Mouse (Mus musculus) hindbrain, embryonic 11.5 days (tissue): ENCODE measurements around the gene Btbd16. TPM values are rescaled to one million over a fixed set of nuclear protein-coding genes. Genes with fewer than 3 reads are reported as not detected.

ENCODE experiments used
- ATAC-seq: fragments of 200-750 bp; cut with Nextera tagmentation; 2 replicates; pipeline ENCODE4 v1.8.0; 2017; ENCODE audit warnings: mild to moderate bottlenecking, moderate TSS enrichment, moderate library complexity; ENCODE audit not compliant: low FRiP score
- DNase-seq: peaks from one replicate; pipeline ENCODE4 v3.0.0-alpha.2; 2015; ENCODE audit warnings: low spot score
- H3K27ac ChIP-seq: fragments of 300-500 bp; sonication (generic); 2 replicates; pipeline ENCODE4 v1.5.1; 2014; ENCODE audit warnings: mild to moderate bottlenecking, low read depth, low read length
- H3K27me3 ChIP-seq: fragments of 300-500 bp; sonication (generic); 2 replicates; pipeline ENCODE4 v1.6.1; 2014; ENCODE audit warnings: mild to moderate bottlenecking, low read length, moderate library complexity, mixed read lengths; ENCODE audit not compliant: control insufficient read depth, insufficient read depth
- H3K36me3 ChIP-seq: fragments of 300-500 bp; sonication (generic); 2 replicates; pipeline ENCODE4 v1.6.1; 2014; ENCODE audit warnings: mild to moderate bottlenecking, low read length, moderate library complexity, mixed read lengths; ENCODE audit not compliant: control insufficient read depth, insufficient read depth
- H3K4me1 ChIP-seq: fragments of 300-500 bp; sonication (generic); replicated peaks from 2 replicates; pipeline ENCODE4 v1.6.1; 2014; ENCODE audit warnings: low read length, mixed read lengths; ENCODE audit not compliant: control insufficient read depth, insufficient read depth
- H3K4me2 ChIP-seq: fragments of 300-500 bp; sonication (generic); replicated peaks from 2 replicates; pipeline ENCODE4 v1.6.1; 2014; ENCODE audit warnings: mild to moderate bottlenecking, low read depth, low read length
- H3K4me3 ChIP-seq: fragments of 300-500 bp; sonication (generic); 2 replicates; pipeline ENCODE4 v1.5.1; 2014; ENCODE audit warnings: low read depth, low read length
- H3K9ac ChIP-seq: fragments of 300-500 bp; sonication (generic); 2 replicates; pipeline ENCODE4 v1.6.1; 2014; ENCODE audit warnings: low read depth, low read length
- H3K9me3 ChIP-seq: fragments of 300-500 bp; sonication (generic); 2 replicates; pipeline ENCODE4 v1.6.1; 2016; ENCODE audit warnings: low read length; ENCODE audit not compliant: control insufficient read depth
- WGBS: fragments of 180-500 bp; shearing (Covaris S2); extraction: QIAGEN DNeasy Blood & Tissue Kit; methylation state at CpG from one replicate; pipeline ENCODE4 v1.1.7; 2014; 5-methylcytosine and 5-hydroxymethylcytosine counted together
- polyA plus RNA-seq: library from polyadenylated mRNA; unstranded; fragments of >200 nt; fragmentation: Nextera tagmentation; extraction: Ambion mirVana; gene quantifications from 2 replicates; pipeline ENCODE4 v1.2.1, GENCODE M21; 2014

Btbd16 gene
- polyA plus RNA-seq, 1 experiment from 2014 or later = not detected

DNA sequence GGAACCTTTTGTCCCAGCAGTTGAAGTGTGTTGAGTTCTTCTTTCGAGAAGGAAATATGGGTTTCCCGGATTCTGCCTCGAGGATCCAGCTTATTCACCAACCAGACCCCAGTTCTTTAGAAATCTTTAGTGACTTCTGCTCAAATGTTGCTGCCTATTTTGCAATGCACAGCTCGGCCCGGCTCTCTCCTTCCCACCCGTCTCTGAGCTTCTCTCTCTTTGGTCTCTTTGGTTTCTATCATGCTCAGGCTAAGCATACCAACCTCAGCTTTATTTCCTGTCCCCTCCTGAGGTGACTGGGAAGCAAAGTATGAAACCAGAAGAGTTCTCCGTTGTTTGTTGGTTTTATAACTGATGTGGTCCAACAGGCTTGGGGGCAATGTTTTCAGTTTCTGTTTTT lies 42.4 kb downstream of the Btbd16 start:
- WGBS = 88% methylated on average over 7 of the region's 7 CpGs

DNA sequence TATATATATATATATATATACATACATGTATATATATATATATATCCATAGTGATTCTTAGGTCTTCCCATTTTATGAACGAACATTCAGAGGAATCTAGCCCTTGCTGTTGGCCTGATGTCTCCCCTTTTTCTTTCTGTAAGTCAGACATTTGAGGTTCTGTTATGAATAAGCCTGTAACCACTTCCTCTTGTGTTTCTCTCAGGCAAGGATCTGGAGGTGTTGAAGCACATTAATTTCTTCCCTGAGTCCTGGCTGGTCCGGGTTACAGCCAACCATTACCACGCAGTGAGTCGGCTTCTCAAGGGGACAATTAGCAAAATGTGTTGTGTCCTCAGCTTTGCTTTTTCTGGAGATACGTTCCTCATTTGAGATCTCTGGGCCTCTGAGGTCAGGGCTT lies 44.9 kb downstream of the Btbd16 start:
- ATAC-seq = no peak
- WGBS = 93% methylated on average over 5 of the region's 5 CpGs

More for the DNA sequence above, 42.4 kb downstream of the Btbd16 start:
- Histone ChIP-seq H3K27ac (no peak overlapping the region), H3K4me2 (no peak overlapping the region), H3K9ac (no peak overlapping the region), H3K4me3 (no peak overlapping the region), H3K4me1 (no peaks in the 10 kb centered on the region), H3K27me3 (no peaks in the 10 kb centered on the region), H3K36me3 (no peaks in the 10 kb centered on the region), H3K9me3 (no peaks in the 10 kb centered on the region)
- no peak for ATAC-seq
- DNase-seq = no peak

DNA sequence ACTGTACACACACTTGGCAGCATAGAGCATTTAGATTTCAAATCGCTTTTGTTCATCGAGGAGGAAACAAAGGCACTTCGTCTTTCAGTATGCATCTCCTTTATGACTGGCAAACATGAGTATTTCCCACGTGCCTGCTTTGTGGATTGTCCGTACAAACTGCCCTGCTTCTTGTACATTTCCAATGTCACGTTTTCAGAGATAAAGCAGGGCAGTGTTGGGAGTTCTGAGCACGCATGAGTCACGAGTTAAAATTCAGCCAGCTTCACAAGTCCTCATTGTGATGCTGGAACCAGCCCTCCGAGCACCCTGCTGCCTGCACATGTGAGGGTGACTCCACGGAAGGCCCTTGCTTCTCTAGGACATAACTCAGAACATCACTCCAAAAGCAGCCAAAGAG lies 45.8 kb downstream of the Btbd16 start:
- H3K4me3 ChIP-seq = no peak overlapping the region
- H3K36me3 ChIP-seq = no peaks in the 10 kb centered on the region
- ATAC-seq = no peak

More for the DNA sequence above, 44.9 kb downstream of the Btbd16 start:
- Histone ChIP-seq H3K4me2 (no peak overlapping the region), H3K4me1 (no peaks in the 10 kb centered on the region), H3K9ac (no peak overlapping the region), H3K9me3 (no peaks in the 10 kb centered on the region), H3K36me3 (no peaks in the 10 kb centered on the region), H3K4me3 (no peak overlapping the region), H3K27ac (no peak overlapping the region), H3K27me3 (no peaks in the 10 kb centered on the region)
- DNase-seq = no peak

DNA sequence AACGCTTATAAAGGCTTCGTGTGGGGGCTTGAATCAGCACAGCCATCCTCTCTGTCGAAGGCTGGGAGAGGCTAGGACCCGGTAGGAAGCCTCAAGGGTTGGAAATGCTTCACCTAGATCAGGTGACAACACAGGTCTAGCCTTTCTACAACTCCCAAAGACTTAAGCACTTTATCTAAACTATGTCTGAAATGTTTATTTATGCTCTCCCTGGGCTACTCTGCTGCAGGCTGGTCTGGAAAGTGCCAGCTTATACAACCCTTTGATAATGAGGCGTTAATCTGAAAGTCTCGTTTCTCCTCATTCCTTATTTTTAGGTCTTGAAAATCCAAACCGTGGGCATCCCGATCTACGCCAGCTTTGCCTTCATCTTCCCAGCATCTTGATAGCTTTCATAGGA lies 50.1 kb downstream of the Btbd16 start:
- Histone ChIP-seq H3K27me3 (no peaks in the 10 kb centered on the region), H3K9me3 (no peaks in the 10 kb centered on the region), H3K4me3 (no peak overlapping the region), H3K36me3 (no peaks in the 10 kb centered on the region), H3K9ac (no peak overlapping the region), H3K27ac (no peak overlapping the region), H3K4me2 (no peak overlapping the region), H3K4me1 (no peaks in the 10 kb centered on the region)
- 79% methylated on average over 9 of the region's 9 CpGs for WGBS
- ATAC-seq = no peak
- DNase-seq = no peak

More for the DNA sequence above, 45.8 kb downstream of the Btbd16 start:
- Histone ChIP-seq H3K4me1 (no peaks in the 10 kb centered on the region), H3K9me3 (no peaks in the 10 kb centered on the region), H3K9ac (no peak overlapping the region), H3K27me3 (no peaks in the 10 kb centered on the region), H3K4me2 (no peak overlapping the region), H3K27ac (no peak overlapping the region)
- WGBS = 83% methylated on average over 10 of the region's 10 CpGs
- DNase-seq = no peak

DNA sequence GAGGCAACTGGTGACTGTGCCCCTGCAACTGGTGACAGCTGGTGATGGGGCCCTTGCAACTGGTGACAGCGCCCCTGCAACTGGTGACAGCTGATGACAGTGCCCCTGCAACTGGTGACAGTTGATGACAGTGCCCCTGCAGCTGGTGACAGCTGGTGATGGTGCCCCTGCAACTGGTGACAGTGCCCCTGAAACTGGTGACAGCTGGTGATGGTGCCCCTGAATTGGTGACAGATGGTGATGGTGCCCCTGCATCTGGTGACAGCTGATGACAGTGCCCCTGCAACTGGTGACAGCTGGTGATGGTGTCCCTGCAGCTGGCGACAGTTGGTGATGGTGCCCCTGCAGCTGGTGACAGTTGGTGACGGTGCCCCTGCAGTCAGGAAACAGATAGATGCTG lies 52.5 kb downstream of the Btbd16 start:
- H3K4me2 ChIP-seq = no peak overlapping the region
- WGBS = 71% methylated on average over 3 of the region's 3 CpGs
- H3K9me3 ChIP-seq = no peaks in the 10 kb centered on the region
- H3K27ac ChIP-seq = no peak overlapping the region
- no peak overlapping the region for H3K9ac ChIP-seq
- H3K27me3 ChIP-seq = no peaks in the 10 kb centered on the region
- DNase-seq (no peak), ATAC-seq (no peak)
- H3K36me3 ChIP-seq = no peaks in the 10 kb centered on the region
- H3K4me1 ChIP-seq = no peaks in the 10 kb centered on the region
- H3K4me3 ChIP-seq = no peak overlapping the region

DNA sequence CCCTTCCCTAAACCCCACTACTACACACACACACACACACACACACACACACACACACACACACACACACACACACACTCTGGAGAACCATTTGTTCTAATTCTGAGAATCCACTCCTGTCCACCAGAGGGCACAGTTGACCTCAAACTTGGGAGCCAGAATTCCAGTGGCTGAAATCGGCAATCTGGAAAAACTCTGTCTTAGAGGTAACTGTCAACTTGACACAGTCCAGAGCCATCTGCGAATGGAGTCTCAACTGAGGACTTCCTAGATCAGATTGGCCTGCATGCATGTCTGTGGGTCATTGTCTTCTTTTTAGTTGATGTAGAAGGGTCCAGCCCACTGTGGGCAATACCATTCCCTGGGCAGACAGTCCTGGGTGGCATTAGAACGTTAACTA lies 53.6 kb downstream of the Btbd16 start:
- Histone ChIP-seq H3K4me2 (no peak overlapping the region), H3K9me3 (no peaks in the 10 kb centered on the region), H3K9ac (no peak overlapping the region), H3K36me3 (no peaks in the 10 kb centered on the region), H3K4me1 (no peaks in the 10 kb centered on the region), H3K27ac (no peak overlapping the region), H3K4me3 (no peak overlapping the region), H3K27me3 (no peaks in the 10 kb centered on the region)
- ATAC-seq = no peak
- peak; percentile 67 for DNase-seq
- WGBS = 63% methylated on average over 3 of the region's 3 CpGs

DNA sequence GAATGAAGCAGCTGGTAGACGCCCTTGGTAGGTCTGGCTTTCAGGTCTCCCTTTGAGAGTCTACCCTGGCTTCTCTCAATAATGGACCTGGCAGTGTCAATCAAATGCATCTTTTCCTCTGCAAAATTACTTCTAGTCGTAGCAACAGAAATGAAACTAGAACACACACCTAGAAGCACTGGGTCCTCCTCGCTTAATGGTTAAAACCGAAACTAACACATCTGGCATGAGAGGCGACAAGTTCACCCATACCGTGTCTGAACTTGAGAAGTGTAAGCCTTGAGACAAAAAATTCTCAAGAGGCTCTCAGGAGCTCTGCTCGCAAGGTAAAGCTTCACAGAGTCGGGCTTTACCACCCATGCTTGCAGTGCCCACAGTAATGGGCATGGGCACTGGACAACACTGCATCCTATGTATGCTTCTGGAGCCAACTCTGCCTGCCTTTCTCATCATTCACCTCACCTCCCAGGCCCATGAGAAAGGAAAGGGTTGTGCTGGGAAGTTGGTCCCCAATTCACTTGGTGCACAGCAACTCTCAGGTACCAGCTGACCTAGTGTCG lies 54.1 kb downstream of the Btbd16 start:
- no peak overlapping the region for H3K4me2 ChIP-seq
- 91% methylated on average over 9 of the region's 9 CpGs for WGBS
- ATAC-seq (no peak), DNase-seq (no peak)
- H3K4me1 ChIP-seq = no peaks in the 10 kb centered on the region
- no peak overlapping the region for H3K27ac ChIP-seq
- H3K36me3 ChIP-seq = no peaks in the 10 kb centered on the region
- no peak overlapping the region for H3K4me3 ChIP-seq
- H3K27me3 ChIP-seq = no peaks in the 10 kb centered on the region
- no peaks in the 10 kb centered on the region for H3K9me3 ChIP-seq
- H3K9ac ChIP-seq = no peak overlapping the region

DNA sequence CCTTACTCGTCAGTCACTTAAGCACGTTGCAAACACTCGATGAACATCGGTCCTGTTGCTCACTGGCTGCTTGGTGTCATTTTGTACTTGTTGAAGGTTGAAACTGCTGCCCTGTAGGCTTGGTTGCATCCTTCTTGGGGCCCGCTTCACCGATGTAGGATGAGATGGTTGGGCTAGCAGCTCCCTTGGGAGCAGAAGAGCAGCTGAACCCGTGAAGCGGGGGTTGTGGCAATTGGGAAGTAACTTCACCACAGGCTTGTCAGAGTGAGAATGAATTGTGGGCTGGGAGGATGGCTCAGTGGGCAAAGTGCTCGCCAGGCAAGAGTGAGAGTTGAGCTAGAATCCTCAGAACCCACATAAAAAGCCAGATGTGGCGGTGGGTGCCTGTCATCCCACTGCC lies 54.6 kb downstream of the Btbd16 start:
- no peaks in the 10 kb centered on the region for H3K36me3 ChIP-seq
- DNase-seq (no peak), ATAC-seq (no peak)
- H3K27ac ChIP-seq = no peak overlapping the region
- no peaks in the 10 kb centered on the region for H3K9me3 ChIP-seq
- H3K4me1 ChIP-seq = no peaks in the 10 kb centered on the region
- no peaks in the 10 kb centered on the region; the same call in 1 of the 2 replicates for H3K27me3 ChIP-seq
- no peak overlapping the region for H3K9ac ChIP-seq
- 87% methylated on average over 10 of the region's 10 CpGs for WGBS
- no peak overlapping the region for H3K4me3 ChIP-seq
- H3K4me2 ChIP-seq = no peak overlapping the region

DNA sequence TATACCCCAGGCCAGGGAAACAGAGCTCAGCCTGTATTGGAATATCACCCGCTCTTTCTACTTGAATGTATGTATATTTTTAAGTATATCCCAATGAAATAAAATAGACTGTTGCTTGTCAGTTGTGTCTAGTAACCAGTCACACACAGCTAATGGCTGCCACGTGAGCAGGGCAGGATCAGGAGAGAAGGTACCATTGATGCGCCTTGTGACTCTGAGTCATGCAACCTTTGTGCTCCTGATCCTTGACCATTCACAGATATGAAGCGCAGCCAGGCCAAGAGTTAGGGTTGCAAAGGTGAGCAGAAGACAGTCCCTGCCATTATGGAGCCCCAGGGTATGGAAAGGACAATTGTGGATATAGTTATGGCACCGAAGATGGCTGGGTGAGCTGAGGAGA lies 57.7 kb downstream of the Btbd16 start:
- DNase-seq (no peak), ATAC-seq (no peak)
- H3K36me3 ChIP-seq = no peaks in the 10 kb centered on the region
- H3K4me2 ChIP-seq = no peak overlapping the region
- no peak overlapping the region for H3K4me3 ChIP-seq
- H3K4me1 ChIP-seq = peaks cover 4% of the 10 kb centered on the region; the same call in 1 of the 2 replicates
- no peaks in the 10 kb centered on the region for H3K9me3 ChIP-seq
- H3K27me3 ChIP-seq = no peaks in the 10 kb centered on the region; the same call in 1 of the 2 replicates
- no peak overlapping the region for H3K27ac ChIP-seq
- H3K9ac ChIP-seq = no peak overlapping the region
- 94% methylated on average over 5 of the region's 5 CpGs for WGBS
